ENCODE assay signal across 8 mouse cellular contexts in the genomic region with DNA sequence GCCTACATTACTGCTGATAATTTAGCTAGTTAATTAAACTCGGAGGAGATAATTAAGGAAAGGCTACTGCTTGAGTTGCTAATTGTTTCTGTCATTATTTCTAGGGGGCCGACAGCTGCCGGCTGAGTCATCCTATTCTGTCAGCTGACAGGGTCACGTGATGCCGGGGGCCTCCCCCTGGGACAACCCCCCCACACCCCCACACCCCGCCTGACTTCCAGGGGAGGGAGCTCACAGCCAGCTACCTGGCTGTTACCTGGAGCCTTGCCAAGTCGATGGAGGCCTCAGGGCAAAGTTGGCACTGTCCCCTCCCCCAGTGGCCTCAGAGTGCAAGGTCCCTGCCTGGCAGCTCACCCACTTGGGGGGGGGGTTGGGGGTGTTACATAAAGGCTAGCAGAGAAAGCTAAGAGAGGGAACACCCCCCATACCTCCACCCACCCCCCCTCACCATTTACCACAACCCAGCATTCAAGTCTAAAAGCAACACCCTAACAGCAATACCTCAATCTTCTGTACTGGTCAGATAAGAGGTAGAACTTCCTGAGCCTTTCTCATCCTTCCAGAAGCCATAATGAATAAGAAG. TPM values are rescaled to one million over a fixed set of nuclear protein-coding genes. Genes with fewer than 3 reads are reported as not detected.
A peak's percentile ranks its signal among the peaks of the same experiment; 100 is the strongest.
DNase-seq lines count a peak whose midpoint lies in the region; ATAC-seq lines count a peak whose summit lies in the region.

No protein-coding gene starts in this region.

- no peak overlapping the region for H3K4me3 ChIP-seq in lung, embryonic 15.5 days
- no peak overlapping the region for H3K4me3 ChIP-seq in midbrain, embryonic 16.5 days (ENCODE audit: low read depth, low read length)

- no peak for DNase-seq in lung, postnatal 25 days (ENCODE audit: low spot score)
- DNase-seq in cerebellum, adult 9-11 months, result peak; percentile 68
- peak; percentile 94 for DNase-seq in kidney, adult 11 months
- DNase-seq in layer of hippocampus, postnatal 36 days, result no peak
- no peak for DNase-seq in gastrocnemius, adult 8-10 months (ENCODE audit: low spot score in 2 of 2)
- DNase-seq in ovary, postnatal 14 days (ENCODE audit: low spot score), result no peak

- 29% methylated on average over 7 of the region's 7 CpGs for WGBS in lung, embryonic 15.5 days
- WGBS in midbrain, embryonic 16.5 days, result 33% methylated on average over 7 of the region's 7 CpGs

- no peaks in the 10 kb centered on the region for H3K36me3 ChIP-seq in lung, embryonic 15.5 days
- no peaks in the 10 kb centered on the region for H3K36me3 ChIP-seq in midbrain, embryonic 16.5 days (ENCODE audit: control insufficient read depth, insufficient read depth, low read length)

- 0 out of 2 replicates have a peak overlapping the region, but pooled peaks have one; percentile 24 for H3K4me2 ChIP-seq in lung, embryonic 15.5 days
- H3K4me2 ChIP-seq in midbrain, embryonic 16.5 days (ENCODE audit: low read length), result peak overlapping the region; percentile 34; the same call in 1 of the 2 replicates

- H3K4me1 ChIP-seq in lung, embryonic 15.5 days, result peaks cover 6% of the 10 kb centered on the region; the same call in 1 of the 2 replicates
- H3K4me1 ChIP-seq in midbrain, embryonic 16.5 days (ENCODE audit: control insufficient read depth, insufficient read depth, low read length), result peaks cover 7% of the 10 kb centered on the region

- no peak overlapping the region for H3K9ac ChIP-seq in lung, embryonic 15.5 days
- H3K9ac ChIP-seq in midbrain, embryonic 16.5 days (ENCODE audit: low read depth, low read length), result no peak overlapping the region

- H3K9me3 ChIP-seq in lung, embryonic 15.5 days, result no peaks in the 10 kb centered on the region
- H3K9me3 ChIP-seq in midbrain, embryonic 16.5 days (replicated peaks; ENCODE audit: control insufficient read depth, low read length, poor library complexity, severe bottlenecking), result no peaks in the 10 kb centered on the region

- H3K27ac ChIP-seq in lung, embryonic 15.5 days, result no peak overlapping the region
- H3K27ac ChIP-seq in midbrain, embryonic 16.5 days (ENCODE audit: low read length), result no peak overlapping the region

- H3K27me3 ChIP-seq in lung, embryonic 15.5 days, result no peaks in the 10 kb centered on the region
- no peaks in the 10 kb centered on the region; the same call in 1 of the 2 replicates for H3K27me3 ChIP-seq in midbrain, embryonic 16.5 days (ENCODE audit: control insufficient read depth, insufficient read depth, low read depth, low read length)

- no peak for ATAC-seq in lung, embryonic 15.5 days (ENCODE audit: borderline replicate concordance, extremely low read depth, low FRiP score, low TSS enrichment)
- no peak for ATAC-seq in midbrain, embryonic 16.5 days

RNA-seq across cellular contexts. Expression of a gene that starts 41.1 kb away (rescaled TPM):
- polyA plus RNA-seq in lung, embryonic 15.5 days (2015; fragmentation: Nextera tagmentation; extraction: Ambion mirVana), result 3.4 and 3.5 TPM in 2 replicates
- 14.7 and 15.2 TPM in 2 replicates for polyA plus RNA-seq in midbrain, embryonic 16.5 days (2015; fragmentation: Nextera tagmentation; extraction: Ambion mirVana)
- 1 to 10 TPM; 1.2 to 1.9 TPM for total RNA-seq in layer of hippocampus, postnatal 36 days (2021)
- total RNA-seq in gastrocnemius, adult 8-10 months (2022), result under 1 TPM; 0.24 to 0.74 (median 0.37) TPM

Comparison
In these comparisons a context has a peak if more than half of its experiments do, and no peak if none do; other contexts are left out.
1. DNase-seq: peak in cerebellum, adult 9-11 months (single experiment) and kidney, adult 11 months (single experiment); none in lung, postnatal 25 days (single experiment), layer of hippocampus, postnatal 36 days (0 of 2), gastrocnemius, adult 8-10 months (0 of 2) and ovary, postnatal 14 days (single experiment).